Mouse (Mus musculus) lung, adult 2 months (tissue): Measurements from ENCODE around the gene Gm17018.

Experiments used
- CTCF ChIP-seq: fragments of 200-500 bp; IDR thresholded peaks from 2 replicates; pipeline ENCODE4 v1.5.1; 2011; ENCODE audit warnings: mild to moderate bottlenecking, low read length, control low read depth; ENCODE audit not compliant: insufficient read depth
- POLR2A ChIP-seq: fragments of 200-500 bp; IDR thresholded peaks from 2 replicates; pipeline ENCODE4 v1.6.1; 2011; ENCODE audit warnings: low read depth, mild to moderate bottlenecking, control low read depth, low read length, borderline replicate concordance; ENCODE audit errors: extremely low read depth

DNA sequence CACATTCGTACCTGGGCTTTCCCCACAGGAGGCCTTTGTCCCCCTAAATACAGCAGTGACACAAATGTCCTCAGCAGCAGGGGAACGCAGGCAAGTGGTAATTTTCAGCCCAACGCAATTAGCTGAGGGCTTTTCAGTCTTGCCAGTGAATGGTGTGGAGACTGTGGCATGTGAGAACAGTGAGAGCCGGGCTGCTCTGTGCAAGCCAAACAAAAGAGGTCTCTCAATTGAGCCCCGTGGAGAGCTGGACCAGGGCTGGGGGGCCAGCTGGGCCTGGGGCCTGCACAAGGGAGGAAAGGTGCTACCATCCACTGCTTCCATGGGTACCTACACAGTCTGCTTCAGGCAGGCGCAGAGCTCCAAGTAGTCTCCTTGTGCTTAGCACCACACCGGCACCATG, 47.1 kb downstream of the Gm17018 start:
- no peak for TF ChIP-seq POLR2A
- TF ChIP-seq CTCF, result no peak
